Mouse (Mus musculus) MEL-GATA-1-ER (cell line): ENCODE measurements around the gene Reln.

Experiments
- DNase-seq: peaks from one replicate; pipeline ENCODE4 v3.0.0-alpha.2; 2012; ENCODE audit warnings: low read depth; ENCODE audit errors: extremely low read depth

Reln gene

GRCm38 (mm10) chr5:22009142-22009541 lies 335.4 kb downstream of the Reln start:
- DNase-seq = no peak

DNA sequence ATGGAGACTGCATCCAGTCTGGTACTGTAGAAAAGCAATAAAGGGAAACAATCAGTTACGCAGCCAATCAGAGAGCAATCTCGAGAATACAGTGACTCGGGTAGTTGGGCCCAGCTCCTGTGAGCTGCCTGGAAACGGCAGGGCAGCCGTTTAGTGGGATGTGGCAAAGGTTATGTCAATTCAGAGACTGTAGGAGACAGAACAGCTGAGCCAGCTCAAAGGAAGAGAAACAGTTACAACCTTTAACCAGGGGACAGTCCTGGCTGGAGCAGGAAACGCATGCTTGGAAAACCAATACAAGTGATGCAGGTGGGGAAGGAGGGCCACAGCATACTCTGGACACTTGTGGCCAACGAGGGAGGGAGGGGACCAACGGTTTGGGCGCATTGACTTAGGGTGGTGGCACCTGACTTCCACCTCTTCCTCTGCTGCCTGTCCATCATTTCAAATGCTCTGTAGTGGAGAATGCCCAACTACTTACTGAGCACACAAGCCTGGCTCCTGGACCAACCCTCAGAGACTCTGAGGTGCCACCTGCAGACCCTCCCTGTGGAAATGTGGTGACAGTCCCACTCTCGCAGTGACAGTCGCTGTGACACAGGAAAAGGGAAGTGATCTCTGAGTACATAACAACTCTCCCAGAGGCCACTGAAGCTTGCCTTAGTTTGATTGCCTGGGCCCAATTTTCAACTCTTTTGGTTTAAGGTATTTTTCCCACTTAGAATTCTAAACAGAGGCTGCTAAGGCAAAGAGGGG lies 337.0 kb downstream of the Reln start:
- no peak for DNase-seq

DNA sequence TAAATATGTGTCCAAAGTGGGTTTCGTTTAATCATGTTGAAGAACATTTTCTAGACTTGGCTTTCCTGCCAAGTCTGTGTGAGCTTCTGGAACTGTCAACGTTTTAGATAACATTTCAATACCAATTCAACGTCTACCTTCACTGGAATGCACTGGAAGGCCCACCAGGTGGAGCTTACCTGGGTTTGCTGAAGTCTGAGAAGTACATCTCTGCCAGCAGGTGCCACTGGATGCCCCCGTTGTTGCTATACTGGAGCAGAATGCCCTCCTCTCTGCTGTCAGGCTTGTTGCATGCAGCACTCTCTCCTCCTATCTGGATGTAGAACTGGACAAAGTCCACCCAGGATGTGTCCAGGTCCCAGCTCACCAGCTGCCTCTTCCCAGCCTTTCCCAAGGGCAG lies 340.6 kb downstream of the Reln start:
- DNase-seq = no peak

- no peak for DNase-seq
Measured at GRCm38 (mm10) chr5:21987711-21988110, 356.8 kb downstream of the Reln start.

DNA sequence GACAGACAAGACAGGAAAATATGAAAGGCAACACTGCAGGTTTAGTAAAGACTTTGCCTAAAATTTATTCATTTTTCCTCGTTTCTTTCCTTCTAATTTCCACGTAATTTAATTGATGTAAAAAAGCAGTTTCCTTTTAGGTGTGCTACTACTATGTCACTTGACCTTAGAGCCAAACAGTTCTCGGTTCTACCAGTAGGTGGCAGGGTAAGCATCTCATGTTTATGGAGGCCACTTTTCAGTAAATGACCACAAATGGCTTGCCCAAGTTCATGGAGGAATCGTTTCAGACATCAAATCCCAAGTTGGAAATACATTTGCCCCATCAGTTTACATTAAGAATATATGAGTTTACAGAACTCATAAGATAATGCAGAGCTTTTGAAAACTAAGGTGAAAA lies 358.2 kb downstream of the Reln start:
- DNase-seq = peak; percentile 34

DNA sequence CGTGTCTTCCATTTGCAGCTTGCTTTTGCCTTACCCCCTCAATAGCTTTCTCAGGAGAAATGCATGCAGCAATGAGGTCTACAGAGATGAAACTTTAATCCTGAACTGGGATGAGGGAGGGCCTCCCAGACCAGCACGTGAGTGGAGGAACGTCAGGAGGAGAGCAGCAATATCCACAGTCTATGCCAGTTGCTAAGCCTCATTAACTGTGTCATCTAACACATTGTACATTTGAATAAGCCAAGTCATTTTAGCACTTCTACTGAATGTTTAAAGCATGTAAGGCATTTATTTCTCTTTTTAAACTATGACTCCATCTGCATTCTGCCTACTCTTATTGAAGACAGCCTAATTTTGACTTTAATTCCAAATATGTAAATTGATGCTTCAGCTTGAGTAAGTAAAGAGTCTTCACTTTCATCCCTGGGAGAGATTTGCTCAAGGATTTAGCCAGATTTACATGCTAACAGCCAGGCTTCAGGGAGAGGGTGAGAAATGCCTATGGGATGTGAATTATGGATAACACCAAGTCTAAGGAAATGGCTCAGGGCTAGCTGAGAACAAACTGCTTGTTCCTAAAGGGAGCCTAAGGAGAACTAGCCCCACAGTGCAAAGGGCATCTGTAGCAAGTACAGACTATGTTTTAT lies 361.4 kb downstream of the Reln start:
- no peak for DNase-seq

DNA sequence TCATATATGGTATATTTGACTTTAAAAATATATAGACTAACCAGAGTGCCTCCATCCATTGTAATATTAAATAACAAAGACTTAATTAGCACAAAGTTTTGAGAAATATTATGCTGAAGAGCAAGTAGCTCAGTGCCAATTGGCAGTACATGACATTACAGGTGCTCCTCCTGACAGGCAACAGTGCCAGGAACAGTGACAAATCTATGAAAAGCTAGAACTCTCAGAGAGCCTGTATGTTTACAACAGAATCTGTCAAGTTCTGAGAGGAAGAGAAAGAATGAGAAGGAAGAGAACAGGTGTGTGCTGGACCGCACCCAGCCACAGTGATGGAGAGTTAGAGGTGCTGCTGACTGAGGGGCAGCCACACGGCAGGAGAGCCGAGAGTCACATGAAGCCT lies 363.3 kb downstream of the Reln start:
- no peak for DNase-seq

DNA sequence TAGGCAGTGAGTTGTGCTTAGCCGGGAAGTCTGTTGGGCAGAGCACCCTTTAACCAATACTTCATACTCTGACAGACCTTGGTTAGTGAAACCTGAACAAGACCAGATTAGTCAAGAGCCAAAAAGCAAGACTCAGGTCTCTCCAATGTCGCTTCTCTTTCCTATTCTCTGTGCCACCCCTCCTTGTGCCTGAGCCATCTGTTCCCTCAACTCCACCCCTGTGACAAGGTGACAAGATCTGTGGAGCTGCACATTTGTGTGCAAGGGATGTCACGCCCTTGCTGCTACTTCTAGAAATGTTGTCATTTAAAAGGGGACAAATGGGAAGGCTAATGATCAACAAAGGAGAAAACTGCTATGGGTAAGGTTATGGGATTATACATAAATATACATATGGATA lies 364.0 kb downstream of the Reln start:
- DNase-seq = no peak

DNA sequence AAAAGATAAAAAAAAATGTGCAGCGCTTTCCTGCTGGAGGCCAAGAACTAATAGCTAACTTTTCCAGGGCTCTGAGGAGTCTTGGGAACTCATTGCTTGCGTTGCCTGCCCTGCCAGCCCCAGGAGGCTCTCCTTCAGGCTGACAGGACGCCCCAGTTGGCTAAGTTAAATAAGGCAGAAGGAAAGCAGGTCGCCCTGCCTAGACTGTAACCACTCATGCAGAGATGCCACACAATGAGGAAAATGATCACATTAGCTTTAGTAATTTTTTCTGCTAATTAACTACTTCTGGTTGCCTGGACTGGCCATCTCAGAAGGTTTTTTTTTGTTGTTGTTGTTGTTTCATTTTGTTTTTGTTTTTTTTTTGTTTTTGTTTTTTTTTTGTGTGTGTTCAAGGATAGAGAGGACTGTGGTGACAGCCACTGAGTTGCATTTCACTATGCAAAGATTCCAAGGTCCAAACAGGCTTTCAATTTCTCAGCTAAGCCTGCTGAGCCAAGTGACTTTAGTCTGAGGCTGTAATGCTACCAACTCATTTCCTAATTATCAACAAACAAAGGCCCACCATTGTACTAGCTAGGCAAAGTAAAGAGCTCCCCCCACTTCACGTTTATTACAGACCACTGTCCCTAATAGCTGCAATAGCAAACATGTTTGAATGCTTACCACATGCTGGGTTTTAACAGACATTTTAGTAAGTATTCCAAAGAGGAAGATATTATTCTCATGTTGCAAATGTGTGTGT lies 371.1 kb downstream of the Reln start:
- DNase-seq = no peak

- DNase-seq = no peak
Measured at GRCm38 (mm10) chr5:21961796-21962195, 382.7 kb downstream of the Reln start.

DNA sequence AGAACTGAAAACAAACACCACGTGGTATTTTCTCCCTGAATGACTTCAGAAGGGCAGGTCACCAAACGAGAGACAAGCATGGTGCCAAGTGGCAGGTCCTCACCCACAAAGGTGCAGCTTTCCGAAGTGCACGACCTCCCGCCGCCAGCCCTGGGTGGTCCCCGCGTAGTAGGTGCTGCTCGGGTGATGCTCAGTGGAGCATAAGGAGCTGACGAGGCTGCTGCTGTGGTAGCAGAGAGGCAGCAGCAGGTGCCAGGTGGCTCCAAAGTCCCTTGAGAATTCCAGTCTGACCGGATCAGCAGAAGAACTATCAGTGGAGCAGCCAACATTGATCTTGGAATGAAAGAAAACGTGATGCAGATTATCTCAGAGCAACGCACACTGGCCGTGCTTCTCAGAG lies 384.4 kb downstream of the Reln start:
- DNase-seq = no peak

- DNase-seq = no peak
Measured at GRCm38 (mm10) chr5:21957586-21957985, 386.9 kb downstream of the Reln start.

DNA sequence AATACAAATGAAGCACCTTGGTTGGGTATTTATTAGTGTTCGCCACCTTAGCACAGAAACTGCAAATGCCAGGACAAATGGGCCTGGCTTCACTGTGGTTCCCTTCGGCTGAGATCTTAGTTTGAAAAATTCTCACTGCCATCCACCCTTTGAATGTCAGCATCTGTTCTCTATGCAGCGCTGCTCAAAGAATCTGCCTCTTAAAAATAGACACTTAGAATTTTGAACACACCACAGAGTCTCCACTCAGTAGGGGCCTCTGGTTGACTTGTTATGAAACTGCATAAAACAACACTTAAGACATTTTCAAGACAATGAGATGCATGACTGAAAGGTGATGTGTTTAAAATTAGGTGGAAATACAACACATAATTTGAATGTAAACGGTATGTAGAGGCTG lies 387.4 kb downstream of the Reln start:
- no peak for DNase-seq

- no peak for DNase-seq
Measured at GRCm38 (mm10) chr5:21949507-21949897, 395.0 kb downstream of the Reln start.

DNA sequence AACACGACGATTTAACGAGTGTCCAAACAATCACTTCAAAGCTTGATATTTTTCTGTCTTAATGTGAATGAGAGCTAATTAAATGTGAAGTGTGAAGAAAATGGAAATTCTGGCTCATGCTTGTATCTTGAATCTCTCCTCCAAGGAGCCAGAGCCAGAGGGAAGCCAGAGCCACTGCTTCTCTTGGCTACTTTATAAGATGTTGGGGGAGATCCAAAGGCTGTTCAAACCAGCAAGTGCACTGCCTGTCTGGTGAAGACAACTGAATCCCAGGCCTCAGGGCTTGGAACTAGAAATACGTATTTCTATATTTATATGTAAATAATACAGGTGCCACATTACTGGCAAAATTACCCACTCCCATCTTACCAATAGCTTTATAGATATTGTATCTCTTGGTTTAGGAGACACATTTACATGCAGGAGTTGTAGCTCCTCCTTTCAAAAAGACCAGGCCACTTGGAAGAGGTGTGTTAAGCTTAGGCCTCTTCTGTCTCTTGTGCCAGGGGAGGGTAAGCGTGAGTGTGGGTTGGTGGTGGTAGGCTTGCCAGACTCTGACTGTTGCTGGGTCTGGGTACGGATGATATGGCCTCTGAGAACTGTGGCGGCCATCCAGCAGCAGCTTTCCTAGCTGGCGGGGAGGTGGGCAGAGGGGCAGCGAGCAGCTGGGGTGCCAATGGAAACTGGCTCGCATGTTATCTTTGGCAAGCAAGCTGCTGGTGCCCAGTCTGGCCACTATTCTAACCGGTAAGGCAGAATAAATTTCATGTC lies 395.6 kb downstream of the Reln start:
- DNase-seq = no peak

- DNase-seq = no peak
Measured at GRCm38 (mm10) chr5:21947610-21948381, 396.7 kb downstream of the Reln start.

- DNase-seq = no peak
Measured at GRCm38 (mm10) chr5:21944579-21944978, 399.9 kb downstream of the Reln start.

- DNase-seq = no peak
Measured at GRCm38 (mm10) chr5:21939405-21939804, 405.1 kb downstream of the Reln start.

DNA sequence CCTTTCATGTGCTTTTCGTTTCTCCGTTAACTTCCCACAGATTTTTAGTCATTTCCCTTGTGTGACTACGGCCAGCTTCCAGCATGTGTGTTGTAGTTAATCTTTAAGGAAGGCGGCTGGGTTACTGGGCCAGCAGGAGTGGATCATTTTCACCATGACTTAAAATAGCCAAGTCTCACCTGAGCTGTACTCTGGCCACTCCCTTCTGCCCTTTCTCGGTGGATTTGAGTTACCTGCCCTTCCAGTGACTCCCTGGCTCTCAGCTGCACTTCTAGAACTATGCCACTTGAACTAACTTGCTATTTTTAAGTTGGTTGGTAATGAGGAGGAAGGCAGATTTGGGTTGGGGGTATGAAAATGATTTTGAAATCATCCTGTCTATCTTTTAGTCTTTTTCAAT lies 406.4 kb downstream of the Reln start:
- DNase-seq = no peak

- no peak for DNase-seq
Measured at GRCm38 (mm10) chr5:21936627-21937026, 407.9 kb downstream of the Reln start.

DNA sequence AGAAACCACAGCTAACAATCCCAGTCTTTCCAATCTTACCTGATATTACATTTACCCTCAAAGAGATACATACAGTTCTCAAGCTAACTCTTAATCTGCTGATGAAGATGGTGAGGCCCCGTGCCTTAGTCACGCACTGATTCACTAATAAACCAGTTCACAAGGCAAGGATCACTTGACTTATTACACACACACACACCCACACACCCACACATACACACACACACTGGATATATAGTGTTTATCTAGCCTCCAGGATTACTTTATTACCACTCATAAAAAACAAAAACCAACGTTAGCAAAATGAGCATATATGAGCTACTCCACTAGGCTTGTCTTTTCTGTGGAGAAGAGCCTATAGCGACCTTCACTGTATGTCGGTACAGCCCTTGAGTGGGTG lies 408.4 kb downstream of the Reln start:
- no peak for DNase-seq
